Mouse (Mus musculus): ENCODE measurements around the gene Capzb.

DNA sequence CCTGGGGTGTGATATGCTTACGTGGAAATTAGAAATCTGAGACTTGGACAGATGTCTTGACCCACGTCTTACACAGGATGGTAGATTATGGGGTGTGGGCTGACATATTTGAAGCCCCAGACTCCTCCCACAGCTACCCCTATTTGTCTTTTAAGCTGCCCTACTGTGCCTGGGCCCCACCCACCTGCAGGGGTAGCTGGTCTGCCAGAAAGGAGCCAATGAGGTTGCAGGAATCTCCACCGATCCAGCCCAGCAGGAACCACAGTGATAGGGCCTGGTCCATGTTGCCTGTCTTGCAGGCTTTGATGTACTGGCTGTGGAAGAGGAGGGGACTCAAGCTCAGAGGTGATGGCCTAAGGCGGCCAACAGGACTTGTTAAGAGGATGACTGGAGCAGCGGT, 109.5 kb downstream of the Capzb start:
- TF ChIP-seq GATA1 (IDR thresholded peaks at IDR 0.05; ENCODE audit: low read length), result no peak
- no peak for TF ChIP-seq TAL1 (IDR thresholded peaks at IDR 0.05; ENCODE audit: low read length)
